Mouse (Mus musculus): ENCODE measurements around the gene Mgmt.

Mgmt gene

GRCm38 (mm10) chr7:136894106-136894986 is at the start of gene Mgmt:
Mgmt (plus strand) TSS chr7:136894614.
- in situ Hi-C loops (cut with MseI, MboI), result no loop called here

GRCm38 (mm10) chr7:136844835-136845234 is 49.6 kb upstream of the Mgmt start:
- in situ Hi-C loops (cut with MseI, MboI), result no loop called here

- in situ Hi-C loops (cut with MseI, MboI), result no loop called here
Observed at GRCm38 (mm10) chr7:136845321-136845720, 49.1 kb upstream of the Mgmt start.

- in situ Hi-C loops (cut with MseI, MboI), result no loop called here
Observed at GRCm38 (mm10) chr7:136846086-136846620, 48.3 kb upstream of the Mgmt start.

GRCm38 (mm10) chr7:136847601-136848000 is 46.8 kb upstream of the Mgmt start:
- in situ Hi-C loops (cut with MseI, MboI), result no loop called here

DNA sequence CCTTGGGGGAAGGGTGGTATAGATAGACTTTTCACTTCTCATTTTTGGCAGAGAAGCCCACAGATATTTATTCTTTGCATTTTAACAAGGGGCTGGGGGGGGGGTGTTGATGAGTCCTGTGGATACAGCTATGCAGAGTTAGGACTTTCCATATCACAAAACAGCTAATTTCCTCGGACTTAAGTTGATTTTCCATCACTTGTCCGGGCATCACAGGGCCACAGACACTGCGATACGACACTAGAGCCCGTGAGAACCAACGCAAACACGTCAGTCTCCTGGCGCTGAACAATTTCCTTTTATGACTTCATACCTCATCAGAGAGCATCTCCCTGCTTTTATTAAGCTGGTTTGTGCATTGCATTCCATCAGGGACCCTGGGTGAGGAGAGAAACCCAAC is 45.7 kb upstream of the Mgmt start:
- in situ Hi-C loops (cut with MseI, MboI), result no loop called here

- in situ Hi-C loops (cut with MseI, MboI), result no loop called here
Observed at GRCm38 (mm10) chr7:136849811-136850210, 44.6 kb upstream of the Mgmt start.

DNA sequence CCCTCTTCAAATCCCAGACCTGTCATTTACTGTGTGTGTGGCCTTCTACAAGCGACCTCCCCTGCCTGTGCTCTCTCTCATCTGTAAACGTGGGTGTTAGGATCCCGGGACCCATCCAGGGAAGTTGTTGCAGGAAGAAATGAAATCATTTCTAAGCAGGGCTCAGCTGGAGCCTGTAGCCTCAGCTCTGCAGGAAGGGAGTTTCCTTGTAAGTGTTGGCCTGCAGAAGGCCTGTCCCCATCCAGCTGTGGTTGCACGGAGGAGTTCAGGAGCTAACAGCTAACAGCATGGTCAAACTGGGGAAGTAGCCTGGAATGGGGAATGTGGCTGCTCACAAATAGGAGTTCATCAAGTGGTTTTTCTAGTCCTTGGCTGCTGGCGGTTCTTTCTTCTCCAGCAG is 44.1 kb upstream of the Mgmt start:
- in situ Hi-C loops (cut with MseI, MboI), result no loop called here

GRCm38 (mm10) chr7:136851946-136852345 is 42.5 kb upstream of the Mgmt start:
- in situ Hi-C loops (cut with MseI, MboI), result no loop called here

- in situ Hi-C loops (cut with MseI, MboI), result no loop called here
Observed at GRCm38 (mm10) chr7:136852721-136853120, 41.7 kb upstream of the Mgmt start.

DNA sequence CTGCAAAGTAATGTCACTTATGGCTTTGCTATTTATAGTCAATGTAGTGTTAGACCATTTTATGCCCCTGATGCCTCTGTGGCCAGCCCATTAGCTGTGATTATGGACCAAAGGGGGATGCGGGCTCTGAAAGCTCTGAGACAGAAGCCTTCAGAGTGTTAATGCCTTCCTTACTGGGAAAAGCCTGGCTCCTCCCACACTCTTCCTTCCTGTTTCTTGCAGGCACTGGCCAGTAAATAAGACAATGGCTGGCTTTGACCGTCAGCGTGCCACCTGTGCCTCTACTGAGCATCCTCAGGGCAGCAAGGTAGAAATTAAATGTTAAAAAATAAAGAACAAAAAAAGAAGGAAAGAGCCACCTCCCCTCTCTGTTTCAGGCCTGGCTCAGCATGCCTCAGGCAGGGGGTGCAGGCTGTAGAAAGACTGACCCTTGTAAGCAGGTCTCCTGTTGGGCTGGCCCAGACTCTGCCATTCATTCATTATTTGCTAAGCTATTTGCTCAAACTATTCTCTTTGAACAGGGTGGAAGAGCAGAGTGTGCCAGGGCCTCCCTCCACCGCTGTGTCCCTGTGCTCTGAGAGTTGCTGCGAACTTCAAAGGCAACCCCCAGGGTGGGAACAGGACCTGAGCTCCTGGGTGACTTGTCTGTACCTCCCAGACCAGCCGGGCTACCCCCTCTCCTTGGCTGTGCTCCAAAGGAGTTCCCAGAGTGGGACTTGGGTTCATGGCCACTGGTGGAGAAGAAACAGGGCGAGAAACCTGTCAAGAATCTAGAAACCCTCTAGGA is 29.5 kb upstream of the Mgmt start:
- in situ Hi-C loops (cut with MseI, MboI), result no loop called here

- in situ Hi-C loops (cut with MseI, MboI), result no loop called here
Observed at GRCm38 (mm10) chr7:136865876-136866275, 28.5 kb upstream of the Mgmt start.

DNA sequence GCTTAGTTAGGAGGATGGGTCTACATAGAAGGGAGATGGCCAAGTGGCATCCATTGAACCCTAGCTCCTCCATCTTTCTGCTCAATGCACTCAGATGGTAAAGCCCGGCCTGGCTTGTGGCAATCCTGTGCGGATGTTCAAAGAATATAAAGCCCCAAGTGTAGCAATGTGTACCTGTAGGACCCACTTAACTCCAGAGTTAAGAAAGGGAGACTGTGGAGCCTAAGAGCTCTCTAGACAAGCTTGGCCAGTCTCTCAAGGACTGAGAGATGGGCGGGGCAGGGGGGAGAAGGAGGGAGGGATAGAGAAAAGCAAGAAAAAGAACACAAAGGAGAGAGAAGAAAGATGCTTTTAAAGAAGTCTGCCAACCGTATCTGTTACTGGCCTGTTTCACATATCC is 27.9 kb upstream of the Mgmt start:
- in situ Hi-C loops (cut with MseI, MboI), result no loop called here

- in situ Hi-C loops (cut with MseI, MboI), result no loop called here
Observed at GRCm38 (mm10) chr7:136871535-136871934, 22.9 kb upstream of the Mgmt start.

GRCm38 (mm10) chr7:136872059-136872458 is 22.4 kb upstream of the Mgmt start:
- in situ Hi-C loops (cut with MseI, MboI), result no loop called here

GRCm38 (mm10) chr7:136874396-136874795 is 20.0 kb upstream of the Mgmt start:
- in situ Hi-C loops (cut with MseI, MboI), result no loop called here

DNA sequence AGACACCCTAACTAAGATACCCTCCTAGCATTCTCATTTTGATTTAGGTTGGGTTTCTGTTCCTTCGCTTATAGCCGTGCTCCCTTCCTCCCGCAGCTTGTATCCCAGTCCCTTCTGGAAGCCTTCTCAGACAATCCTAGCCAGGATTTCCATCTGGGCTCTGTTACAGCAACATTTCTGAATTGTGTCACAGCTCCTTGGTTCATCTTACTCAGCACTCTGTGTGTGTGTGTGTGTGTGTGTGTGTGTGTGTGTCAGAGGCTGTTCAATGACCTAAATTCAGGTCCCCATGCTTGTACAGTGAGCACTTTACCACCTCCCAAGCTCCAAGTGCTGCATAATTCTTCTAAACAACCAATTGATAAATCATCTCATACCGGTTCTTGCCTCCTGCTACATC is 14.0 kb upstream of the Mgmt start:
- in situ Hi-C loops (cut with MseI, MboI), result no loop called here

GRCm38 (mm10) chr7:136888161-136888560 is 6.3 kb upstream of the Mgmt start:
- in situ Hi-C loops (cut with MseI, MboI), result no loop called here

DNA sequence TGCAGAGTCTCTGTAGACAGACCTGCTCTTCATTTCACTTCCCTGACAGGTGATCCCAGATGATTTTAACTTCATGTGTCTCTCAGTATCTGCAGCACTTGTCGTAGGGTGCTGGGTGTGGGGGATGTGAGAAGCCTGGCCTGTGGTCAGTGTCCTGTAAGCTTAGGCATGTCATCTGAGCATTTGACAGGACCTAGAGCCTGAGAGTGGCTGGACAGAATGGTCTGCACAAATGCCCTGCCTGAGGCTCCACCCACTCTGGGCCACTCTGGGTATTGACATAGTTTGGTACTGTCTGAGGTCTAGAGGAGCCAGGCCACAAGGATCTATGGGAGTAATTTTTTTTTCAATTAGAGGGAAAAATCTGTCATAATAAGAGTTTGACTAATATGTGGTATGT is 942 bp downstream of the Mgmt start:
- in situ Hi-C loops (cut with MseI, MboI), result no loop called here

DNA sequence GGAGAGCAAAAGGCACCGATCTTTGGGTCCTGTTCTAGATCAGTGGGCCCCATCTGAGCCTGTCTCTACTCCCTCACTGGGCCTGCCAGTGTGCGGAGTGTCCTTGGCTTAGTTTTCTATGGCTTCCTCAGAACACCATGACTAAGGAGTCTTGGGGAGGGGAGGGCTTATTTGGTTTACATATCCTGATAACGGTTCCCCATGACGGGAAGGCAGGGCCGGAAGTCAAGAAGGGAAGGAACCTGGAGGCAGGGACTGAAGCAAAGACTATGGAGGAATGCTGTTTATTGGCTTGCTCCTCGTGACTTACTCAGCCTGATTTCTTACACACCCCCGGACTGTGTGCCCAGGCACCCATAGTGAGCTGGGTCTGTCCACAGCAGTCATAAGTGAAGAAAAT is 1.4 kb downstream of the Mgmt start:
- in situ Hi-C loops (cut with MseI, MboI), result no loop called here

DNA sequence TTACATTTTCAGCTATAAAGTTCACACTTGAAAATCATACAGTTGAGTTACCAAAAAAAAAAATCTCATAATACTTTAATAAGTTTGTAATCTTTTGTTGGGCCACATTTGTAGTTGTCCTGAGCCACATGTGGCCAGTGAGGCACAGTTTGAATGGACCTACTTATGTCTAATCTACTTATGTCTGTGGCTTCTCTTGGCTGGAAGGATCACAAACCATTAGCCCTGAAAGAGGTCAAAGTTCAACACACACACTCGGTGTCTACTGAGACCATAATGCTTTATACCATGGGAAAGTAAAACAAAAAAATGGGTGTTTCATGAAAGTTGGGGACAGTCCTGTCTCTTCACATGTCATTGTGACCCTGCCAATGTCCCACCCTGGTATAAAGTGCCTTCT is 3.1 kb downstream of the Mgmt start:
- in situ Hi-C loops (cut with MseI, MboI), result no loop called here

DNA sequence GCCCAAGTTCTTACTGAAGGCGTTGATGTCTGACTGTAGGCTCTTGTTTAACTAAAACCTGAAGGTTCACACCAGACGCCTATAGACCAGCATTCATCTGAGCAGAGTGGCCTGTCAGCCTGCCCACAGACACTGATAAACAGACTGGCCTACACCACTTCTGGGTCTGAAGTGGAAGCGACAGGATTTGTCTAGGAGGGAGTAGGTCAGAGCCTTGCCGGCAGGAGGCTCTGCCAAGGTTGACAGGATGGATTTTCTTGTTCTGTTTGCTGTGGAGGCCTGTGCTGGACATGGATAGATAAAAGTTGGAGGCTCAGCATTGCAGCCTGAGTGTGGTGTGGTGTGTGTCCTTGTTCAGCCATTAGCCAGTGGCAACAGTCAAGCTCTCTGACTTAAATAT is 3.6 kb downstream of the Mgmt start:
- in situ Hi-C loops (cut with MseI, MboI), result no loop called here

Measured in mouse trophoblast stem cell (cell line).